Mouse (Mus musculus): Measurements from ENCODE around the gene Heatr4. TPM values are rescaled to one million over a fixed set of nuclear protein-coding genes. Genes with fewer than 3 reads are reported as not detected.
"Not testable (repeated sequence)": the region's sequence is repeated elsewhere in the genome, so short reads cannot be mapped to it uniquely, and the experiment has no call there.

Gene Heatr4
- total RNA-seq (2021), result not detected

- intact Hi-C loops (cut with DNase I), result loop anchor here (5.0 kb wide), 1 partner anchor 48 kb away; no protein-coding TSS in a partner anchor
- no peak for DNase-seq (ENCODE audit: low spot score)
Measured at GRCm38 (mm10) chr12:83984752-83985151, at the start of gene Heatr4. TSS of gene Heatr4 (minus strand) at chr12:83984852.

- no peak for DNase-seq (ENCODE audit: low spot score)
- intact Hi-C loops (cut with DNase I), result loop anchor here (5.0 to 10.0 kb wide), 2 partner anchors 47 to 319 kb away; partner anchors contain the start of gene Acot2
Measured at GRCm38 (mm10) chr12:84034108-84034507, 49.5 kb upstream of the Heatr4 start.

- intact Hi-C loops (cut with DNase I), result loop anchor here (5.0 to 10.0 kb wide), 2 partner anchors 46 to 319 kb away; partner anchors contain the start of gene Acot2
- DNase-seq (ENCODE audit: low spot score), result not testable (repeated sequence)
Measured at GRCm38 (mm10) chr12:84033302-84033701, 48.6 kb upstream of the Heatr4 start.

GRCm38 (mm10) chr12:84032854-84033253 is 48.2 kb upstream of the Heatr4 start:
- intact Hi-C loops (cut with DNase I), result loop anchor here (1.0 to 10.0 kb wide), 3 partner anchors 46 to 318 kb away; partner anchors contain the start of gene Acot2
- DNase-seq (ENCODE audit: low spot score), result no peak

- intact Hi-C loops (cut with DNase I), result loop anchor here (5.0 to 10.0 kb wide), 2 partner anchors 43 to 316 kb away; partner anchors contain the start of gene Acot2
- DNase-seq (ENCODE audit: low spot score), result peak; percentile 44
Measured at GRCm38 (mm10) chr12:84030659-84031332, 46.1 kb upstream of the Heatr4 start.

GRCm38 (mm10) chr12:84029043-84029442 is 44.4 kb upstream of the Heatr4 start:
- DNase-seq (ENCODE audit: low spot score); intact Hi-C loops (cut with DNase I): not testable (repeated sequence)

GRCm38 (mm10) chr12:84028328-84028727 is 43.7 kb upstream of the Heatr4 start:
- intact Hi-C loops (cut with DNase I); DNase-seq (ENCODE audit: low spot score): not testable (repeated sequence)

- intact Hi-C loops (cut with DNase I), result no loop called here
Measured at GRCm38 (mm10) chr12:84025888-84026287, 41.2 kb upstream of the Heatr4 start.

GRCm38 (mm10) chr12:84023052-84023745 is 38.5 kb upstream of the Heatr4 start:
- no peak for DNase-seq (ENCODE audit: low spot score)
- intact Hi-C loops (cut with DNase I), result no loop called here

More at GRCm38 (mm10) chr12:84025888-84026287, 41.2 kb upstream of the Heatr4 start:
- no peak for DNase-seq (ENCODE audit: low spot score)

GRCm38 (mm10) chr12:84022266-84022665 is 37.6 kb upstream of the Heatr4 start:
- DNase-seq (ENCODE audit: low spot score); intact Hi-C loops (cut with DNase I): not testable (repeated sequence)

- intact Hi-C loops (cut with DNase I), result not testable (repeated sequence)
- peak; percentile 19 for DNase-seq (ENCODE audit: low spot score)
Measured at GRCm38 (mm10) chr12:84020528-84020927, 35.9 kb upstream of the Heatr4 start.

- no peak for DNase-seq (ENCODE audit: low spot score)
- intact Hi-C loops (cut with DNase I), result no loop called here
Measured at GRCm38 (mm10) chr12:84013701-84014100, 29.0 kb upstream of the Heatr4 start.

- DNase-seq (ENCODE audit: low spot score), result no peak
- intact Hi-C loops (cut with DNase I), result no loop called here
Measured at GRCm38 (mm10) chr12:84013130-84013529, 28.5 kb upstream of the Heatr4 start.

- intact Hi-C loops (cut with DNase I), result no loop called here
- peak; percentile 17 for DNase-seq (ENCODE audit: low spot score)
Measured at GRCm38 (mm10) chr12:84011251-84012040, 26.8 kb upstream of the Heatr4 start.

- intact Hi-C loops (cut with DNase I), result no loop called here
Measured at GRCm38 (mm10) chr12:84010201-84010600, 25.5 kb upstream of the Heatr4 start.

GRCm38 (mm10) chr12:84009171-84009965 is 24.7 kb upstream of the Heatr4 start, which contains the start of gene Acot1:
TSS of gene Acot1 (plus strand) at chr12:84009490.
- DNase-seq (ENCODE audit: low spot score), result peak; percentile 68
- intact Hi-C loops (cut with DNase I), result loop anchor here (2.0 kb wide), 1 partner anchor 21 kb away; no protein-coding TSS in a partner anchor

More at GRCm38 (mm10) chr12:84010201-84010600, 25.5 kb upstream of the Heatr4 start:
- no peak for DNase-seq (ENCODE audit: low spot score)

GRCm38 (mm10) chr12:84008729-84009128 is 24.1 kb upstream of the Heatr4 start:
- DNase-seq (ENCODE audit: low spot score), result no peak
- intact Hi-C loops (cut with DNase I), result loop anchor here (2.0 kb wide), 1 partner anchor 20 kb away; no protein-coding TSS in a partner anchor

GRCm38 (mm10) chr12:84008251-84008650 is 23.6 kb upstream of the Heatr4 start:
- DNase-seq (ENCODE audit: low spot score), result no peak
- intact Hi-C loops (cut with DNase I), result loop anchor here (2.0 kb wide), 1 partner anchor 19 kb away; no protein-coding TSS in a partner anchor

- no peak for DNase-seq (ENCODE audit: low spot score)
- intact Hi-C loops (cut with DNase I), result no loop called here
Measured at GRCm38 (mm10) chr12:84003866-84004265, 19.2 kb upstream of the Heatr4 start.

Measured in heart, postnatal 25 days (tissue).